Mouse (Mus musculus): ENCODE data around the gene Zglp1.

Zglp1 gene

GRCm38 (mm10) chr9:21025258-21025810 lies 41.6 kb downstream of the Zglp1 start:
- no peak for DNase-seq

GRCm38 (mm10) chr9:21022726-21023125 lies 44.2 kb downstream of the Zglp1 start:
- DNase-seq: no peak

- no peak for DNase-seq
Measured at GRCm38 (mm10) chr9:21022288-21022687, 44.6 kb downstream of the Zglp1 start.

GRCm38 (mm10) chr9:21021363-21021762 lies 45.5 kb downstream of the Zglp1 start:
- no peak for DNase-seq

- DNase-seq: no peak
Measured at GRCm38 (mm10) chr9:21018600-21018999, 48.3 kb downstream of the Zglp1 start.

- DNase-seq: no peak
Measured at GRCm38 (mm10) chr9:21017177-21017575, 49.7 kb downstream of the Zglp1 start.

- DNase-seq: no peak
Measured at GRCm38 (mm10) chr9:21016331-21017176, 50.3 kb downstream of the Zglp1 start.

- DNase-seq: peak; percentile 90
Measured at GRCm38 (mm10) chr9:21015571-21016130, 51.2 kb downstream of the Zglp1 start, which contains the start of gene Icam1. Gene Icam1, plus strand, starts transcription at chr9:21015985.

- DNase-seq: peak; percentile 78
Measured at GRCm38 (mm10) chr9:21014691-21015570, 52.0 kb downstream of the Zglp1 start.
